Mouse (Mus musculus) CD4-positive, CD25-positive, alpha-beta regulatory T cell, adult 2 months (primary cell): Measurements from ENCODE around the gene Tspan5.

Experiments used
- DNase-seq: peaks from one replicate; pipeline ENCODE4 v3.0.0-alpha.2; 2012; ENCODE audit warnings: low read depth, low spot score

Gene Tspan5

GRCm38 (mm10) chr3:138771549-138772333, 29.7 kb downstream of the Tspan5 start:
- DNase-seq = no peak

DNA sequence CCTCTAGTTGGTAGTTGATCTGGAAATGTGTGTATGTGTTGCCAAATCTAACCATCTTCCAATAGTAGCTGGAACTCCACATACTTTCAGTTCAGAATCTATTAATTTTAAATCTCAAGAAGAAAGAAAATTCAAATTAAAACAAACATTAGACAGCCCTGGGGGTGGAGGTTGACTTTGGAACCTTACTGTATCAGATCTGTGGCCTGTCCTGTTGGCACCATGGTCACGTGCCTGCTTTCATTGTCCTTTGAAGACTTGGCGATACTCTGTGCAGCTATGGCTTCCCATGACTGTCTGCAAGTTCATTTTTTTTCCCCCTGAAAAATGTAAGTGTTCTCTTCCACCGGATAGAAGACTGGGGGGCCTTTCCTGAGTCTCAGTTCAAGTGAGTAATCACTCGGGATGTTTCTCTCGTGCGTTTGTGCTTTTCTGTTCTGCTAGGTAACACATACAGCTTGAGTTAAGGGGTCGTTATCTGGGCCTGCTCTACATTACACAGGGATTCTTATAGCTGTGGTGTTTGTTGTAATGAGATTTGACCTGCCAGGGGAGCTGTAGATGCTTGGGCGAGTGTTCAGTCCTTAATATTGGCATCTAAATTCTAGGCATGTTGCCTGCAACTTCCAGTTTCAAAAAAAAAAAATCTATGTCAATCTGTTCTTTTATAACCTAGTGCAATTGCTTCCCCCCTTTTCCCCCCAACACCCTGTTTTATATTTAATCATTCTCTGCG, 32.0 kb downstream of the Tspan5 start:
- no peak for DNase-seq

DNA sequence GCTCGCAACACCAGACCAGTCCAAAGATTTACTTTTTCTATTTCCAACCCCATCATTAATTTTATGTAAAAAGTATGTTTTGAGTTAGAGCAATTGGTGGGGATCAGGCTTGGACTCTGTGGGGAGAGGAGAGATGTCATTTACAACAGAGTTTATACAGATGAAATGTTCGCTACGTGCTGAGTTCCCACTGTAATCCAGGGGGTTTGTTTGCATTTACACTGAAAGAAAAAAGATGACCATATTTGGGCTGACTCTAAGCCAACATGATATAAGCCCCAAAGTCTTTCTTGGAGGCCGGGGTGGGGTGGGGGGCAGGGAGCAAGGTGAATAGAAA, 32.6 kb downstream of the Tspan5 start:
- no peak for DNase-seq

- no peak for DNase-seq
Measured at GRCm38 (mm10) chr3:138775926-138776715, 34.1 kb downstream of the Tspan5 start.

DNA sequence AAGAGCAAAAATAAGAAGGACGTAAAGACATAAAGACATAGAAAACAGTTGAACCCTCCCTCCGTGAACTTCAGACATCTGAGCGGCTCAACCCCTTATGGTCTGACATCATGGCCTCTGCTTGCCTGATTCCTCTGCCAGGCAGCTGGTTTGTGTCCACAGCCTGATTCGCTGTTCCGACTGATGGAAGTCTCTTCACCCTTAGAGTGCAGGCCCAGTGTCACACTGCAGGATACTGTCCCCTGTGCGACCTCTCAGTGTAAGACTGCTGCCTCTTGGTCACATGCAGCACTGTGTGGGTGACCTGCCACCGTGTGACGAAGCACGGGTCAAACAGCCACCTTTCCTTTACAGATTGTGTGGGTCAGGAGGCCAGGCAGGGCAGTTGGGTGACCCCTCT, 39.5 kb downstream of the Tspan5 start:
- DNase-seq = no peak

- no peak for DNase-seq
Measured at GRCm38 (mm10) chr3:138783859-138784640, 42.1 kb downstream of the Tspan5 start.

DNA sequence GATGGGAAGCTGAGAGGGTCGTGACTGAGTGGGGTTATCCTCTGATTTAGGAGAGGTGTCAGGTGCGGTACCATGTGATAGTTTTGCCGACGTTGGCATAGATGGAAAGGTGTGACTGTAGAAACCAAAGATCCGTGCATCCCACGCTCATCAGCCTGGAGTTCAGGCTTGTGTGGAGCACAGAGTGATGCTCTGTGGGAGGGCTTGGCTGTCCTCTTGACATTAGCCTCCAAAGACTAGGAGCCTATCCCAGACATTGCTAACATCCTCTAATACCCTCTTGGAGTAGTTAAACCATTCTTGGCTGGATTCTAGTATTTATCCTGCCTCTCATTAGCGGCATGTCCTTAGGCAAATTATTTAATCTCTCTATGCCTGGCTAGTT, 42.6 kb downstream of the Tspan5 start:
- no peak for DNase-seq

DNA sequence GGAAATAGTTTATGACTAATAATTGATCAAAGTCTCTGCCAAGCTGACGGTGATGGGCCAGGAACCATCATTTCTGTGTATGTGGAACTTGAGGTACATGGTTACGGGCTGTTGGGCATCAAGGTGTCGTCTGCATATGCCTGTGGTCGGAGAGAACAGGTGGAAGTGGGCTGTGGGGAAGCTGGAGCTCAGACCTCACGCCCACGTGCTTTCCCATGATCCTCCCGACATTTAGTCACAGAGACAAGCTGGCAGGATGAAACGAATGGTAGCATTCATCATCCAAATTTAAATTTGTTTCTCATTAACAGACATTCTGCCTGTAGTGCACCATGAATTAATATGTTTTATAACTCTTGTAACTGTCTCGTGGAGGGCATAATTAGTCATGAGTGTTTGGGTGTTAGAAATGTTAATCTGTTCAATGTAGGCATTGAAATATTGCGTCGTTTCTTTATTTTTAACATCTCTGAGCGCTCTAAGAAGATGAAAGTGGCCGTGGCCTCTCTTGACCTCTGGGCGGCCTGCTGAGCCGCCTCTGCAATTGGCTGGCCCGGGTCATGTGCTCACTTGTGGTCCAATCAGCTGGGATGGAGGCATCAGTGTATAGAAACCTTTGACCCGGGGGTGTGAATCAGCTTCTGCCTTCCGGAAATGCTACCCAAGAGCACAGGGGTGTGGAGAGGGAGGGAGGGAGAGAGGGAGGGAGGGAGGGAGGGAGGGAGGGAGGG, 45.9 kb downstream of the Tspan5 start:
- DNase-seq = no peak

- DNase-seq = no peak
Measured at GRCm38 (mm10) chr3:138788489-138788850, 46.5 kb downstream of the Tspan5 start.

GRCm38 (mm10) chr3:138789275-138789674, 47.3 kb downstream of the Tspan5 start:
- DNase-seq = no peak

DNA sequence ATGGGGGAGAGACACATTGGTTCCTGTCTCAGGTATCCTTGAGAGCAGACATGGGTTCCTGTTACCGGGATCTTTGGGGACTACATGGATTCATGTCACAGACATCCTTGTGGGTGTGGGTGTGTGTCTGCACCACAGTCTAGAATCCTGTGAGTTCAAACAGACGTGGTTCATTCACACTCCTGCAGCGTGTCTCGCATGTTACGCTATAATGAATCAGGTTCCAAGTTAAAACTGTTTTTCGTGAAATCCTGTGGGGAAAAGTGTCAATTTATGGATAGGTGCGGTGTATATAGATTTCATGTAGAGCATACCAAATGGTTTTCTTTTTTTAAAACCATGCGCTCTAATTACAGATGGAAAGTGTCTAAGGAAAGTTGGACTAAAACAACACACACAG, 52.5 kb downstream of the Tspan5 start:
- DNase-seq = no peak

DNA sequence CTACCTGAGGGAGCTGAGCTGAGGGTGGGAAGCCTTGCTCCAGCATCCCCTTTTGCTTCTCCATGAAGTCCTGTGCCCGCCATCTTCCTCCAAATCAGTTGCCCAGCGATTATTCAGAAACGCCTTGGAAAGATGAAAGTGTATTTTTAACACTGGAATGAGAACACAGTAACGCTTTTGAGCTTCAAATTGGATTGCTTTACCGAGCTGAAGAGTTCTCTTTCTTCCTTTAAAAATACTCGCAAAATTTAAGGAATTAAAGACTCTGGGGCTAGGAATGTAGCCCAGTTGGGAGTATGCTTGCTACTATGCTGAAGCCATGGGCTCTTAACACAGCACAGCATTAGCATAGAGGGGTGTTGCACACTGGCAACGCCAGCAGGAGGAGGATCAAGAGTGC, 54.0 kb downstream of the Tspan5 start:
- no peak for DNase-seq

GRCm38 (mm10) chr3:138796583-138796982, 54.6 kb downstream of the Tspan5 start:
- no peak for DNase-seq

DNA sequence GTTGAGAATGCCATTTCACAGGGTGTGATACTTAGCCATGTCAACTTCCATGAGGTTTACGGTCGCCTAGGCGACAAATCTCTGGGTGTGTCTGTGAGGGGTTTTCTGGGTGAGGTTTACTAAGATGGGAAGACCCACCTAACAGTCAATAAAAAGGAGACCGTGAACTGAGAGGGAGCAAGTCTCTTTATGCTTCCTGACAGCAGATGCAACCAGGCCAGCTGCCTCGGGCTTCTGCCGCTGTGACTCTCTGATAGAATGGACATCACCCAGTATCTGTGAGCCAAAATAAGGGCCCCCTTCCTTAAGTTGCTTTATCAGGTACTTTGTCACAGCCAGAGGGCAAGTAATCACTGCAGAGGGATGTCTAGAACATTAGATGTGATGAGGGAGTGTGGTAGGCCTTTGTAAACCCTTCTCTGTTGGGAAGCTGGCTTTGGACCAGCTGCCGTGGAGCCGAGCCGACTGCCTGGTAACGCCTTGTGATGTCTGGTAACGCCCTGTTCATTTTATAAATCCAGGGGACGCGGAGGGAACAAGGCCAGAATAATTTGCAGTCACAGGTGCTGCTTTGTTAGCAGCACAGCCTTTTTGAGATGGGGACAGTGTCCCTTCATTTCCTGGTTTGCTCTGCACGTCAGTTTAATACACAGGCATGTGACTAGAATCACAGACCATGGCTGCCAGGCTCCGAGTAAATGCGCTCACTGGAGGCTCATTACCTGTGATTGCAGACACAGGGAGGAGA, 58.8 kb downstream of the Tspan5 start:
- DNase-seq = no peak

- no peak for DNase-seq
Measured at GRCm38 (mm10) chr3:138801661-138802060, 59.7 kb downstream of the Tspan5 start.

- no peak for DNase-seq
Measured at GRCm38 (mm10) chr3:138802722-138803443, 60.9 kb downstream of the Tspan5 start.

GRCm38 (mm10) chr3:138803444-138804085, 61.6 kb downstream of the Tspan5 start:
- DNase-seq = no peak

GRCm38 (mm10) chr3:138804104-138805048, 62.4 kb downstream of the Tspan5 start:
- DNase-seq = no peak
